In genomic region chr1:86523776-86524618, GRCm38 (mm10) we compare ENCODE assay signal across 8 mouse cellular contexts. TPM values are rescaled to one million over a fixed set of nuclear protein-coding genes. Genes with fewer than 3 reads are reported as not detected.
A peak's percentile ranks its signal among the peaks of the same experiment; 100 is the strongest.
DNase-seq lines count a peak whose midpoint lies in the region; ATAC-seq and TF ChIP-seq lines count a peak whose summit lies in the region.

No protein-coding gene starts in this region.

- no peak for ATAC-seq in kidney, postnatal 0 days (replicated peaks; ENCODE audit: low FRiP score, low read depth)
- ATAC-seq in hindbrain, embryonic 15.5 days (ENCODE audit: low FRiP score, low read depth) = no peak
- no peak for ATAC-seq in midbrain, embryonic 16.5 days

- H3K36me3 ChIP-seq in kidney, postnatal 0 days (ENCODE audit: insufficient read depth, low read length) = no peaks in the 10 kb centered on the region; the same call in 1 of the 2 replicates
- H3K36me3 ChIP-seq in hindbrain, embryonic 15.5 days = no peaks in the 10 kb centered on the region
- H3K36me3 ChIP-seq in midbrain, embryonic 16.5 days (ENCODE audit: control insufficient read depth, insufficient read depth, low read length) = no peaks in the 10 kb centered on the region

- H3K9me3 ChIP-seq in kidney, postnatal 0 days (replicated peaks; ENCODE audit: low read length) = no peaks in the 10 kb centered on the region
- no peaks in the 10 kb centered on the region for H3K9me3 ChIP-seq in hindbrain, embryonic 15.5 days
- H3K9me3 ChIP-seq in midbrain, embryonic 16.5 days (replicated peaks; ENCODE audit: control insufficient read depth, low read length, poor library complexity, severe bottlenecking) = no peaks in the 10 kb centered on the region

- H3K9ac ChIP-seq in kidney, postnatal 0 days (ENCODE audit: low read depth, low read length) = peak overlapping the region; percentile 67; the same call in 1 of the 2 replicates
- peak overlapping the region; percentile 58 for H3K9ac ChIP-seq in hindbrain, embryonic 15.5 days
- peak overlapping the region; percentile 82 for H3K9ac ChIP-seq in midbrain, embryonic 16.5 days (ENCODE audit: low read depth, low read length)

- 0 out of 2 replicates have a peak overlapping the region, but pooled peaks have one; percentile 100 for H3K27ac ChIP-seq in kidney, postnatal 0 days
- peak overlapping the region; percentile 100 for H3K27ac ChIP-seq in hindbrain, embryonic 15.5 days (replicated peaks)
- peak overlapping the region; percentile 100 for H3K27ac ChIP-seq in midbrain, embryonic 16.5 days (ENCODE audit: low read length)

- H3K27me3 ChIP-seq in kidney, postnatal 0 days (ENCODE audit: insufficient read depth, low read length) = no peaks in the 10 kb centered on the region
- no peaks in the 10 kb centered on the region for H3K27me3 ChIP-seq in hindbrain, embryonic 15.5 days
- no peaks in the 10 kb centered on the region for H3K27me3 ChIP-seq in midbrain, embryonic 16.5 days (ENCODE audit: control insufficient read depth, insufficient read depth, low read depth, low read length)

- H3K4me3 ChIP-seq in kidney, postnatal 0 days (replicated peaks; ENCODE audit: low read depth, low read length) = no peak overlapping the region
- peak overlapping the region; percentile 84 for H3K4me3 ChIP-seq in hindbrain, embryonic 15.5 days
- H3K4me3 ChIP-seq in midbrain, embryonic 16.5 days (ENCODE audit: low read depth, low read length) = peak overlapping the region; percentile 99; the same call in 1 of the 2 replicates

- H3K4me1 ChIP-seq in kidney, postnatal 0 days (replicated peaks; ENCODE audit: insufficient read depth, low read length) = peaks cover 7% of the 10 kb centered on the region
- peaks cover 25% of the 10 kb centered on the region for H3K4me1 ChIP-seq in hindbrain, embryonic 15.5 days (replicated peaks)
- peaks cover 10% of the 10 kb centered on the region for H3K4me1 ChIP-seq in midbrain, embryonic 16.5 days (ENCODE audit: control insufficient read depth, insufficient read depth, low read length)

- 86% methylated on average over 8 of the region's 8 CpGs for WGBS in kidney, postnatal 0 days
- WGBS in hindbrain, embryonic 15.5 days = 88% methylated on average over 8 of the region's 8 CpGs
- 87% methylated on average over 8 of the region's 8 CpGs for WGBS in midbrain, embryonic 16.5 days

- DNase-seq in kidney, postnatal 0 days (ENCODE audit: low spot score) = no peak
- no peak for DNase-seq in kidney, adult 11 months
- peak; percentile 13 to 23 for DNase-seq in cerebellum, postnatal 10 days
- DNase-seq in gastrocnemius, postnatal 4 days (ENCODE audit: low spot score in 2 of 2) = no peak
- no peak for DNase-seq in gastrocnemius, adult 8-10 months (ENCODE audit: low spot score in 2 of 2)
- no peak for DNase-seq in kidney, adult 18-20 months

- no peak for TF ChIP-seq CTCF in kidney, postnatal 0 days (IDR thresholded peaks at IDR 0.05; ENCODE audit: low read depth)

- H3K4me2 ChIP-seq in kidney, postnatal 0 days (ENCODE audit: low read length) = peak overlapping the region; percentile 83
- H3K4me2 ChIP-seq in hindbrain, embryonic 15.5 days = peak overlapping the region; percentile 94
- H3K4me2 ChIP-seq in midbrain, embryonic 16.5 days (ENCODE audit: low read length) = peak overlapping the region; percentile 96

RNA-seq across cellular contexts. Expression of gene Ptma, which starts 2.5 kb away (rescaled TPM):
- 2,429 and 2,697 TPM in 2 replicates for polyA plus RNA-seq in kidney, postnatal 0 days (2015; fragmentation: Nextera tagmentation; extraction: Ambion mirVana)
- polyA plus RNA-seq in hindbrain, embryonic 15.5 days (2015; fragmentation: Nextera tagmentation; extraction: Ambion mirVana) = 1,392 and 1,427 TPM in 2 replicates
- polyA plus RNA-seq in midbrain, embryonic 16.5 days (2015; fragmentation: Nextera tagmentation; extraction: Ambion mirVana) = 1,375 and 1,671 TPM in 2 replicates
- 100 to 1,000 TPM; 655 to 661 TPM for total RNA-seq in gastrocnemius, postnatal 4 days (2021)
- total RNA-seq in gastrocnemius, adult 8-10 months (2022) = 10 to 100 TPM; 50.9 to 76.9 (median 67.7) TPM

RNA-seq across cellular contexts. Expression of gene Pde6d, which starts 58.4 kb away (rescaled TPM):
- polyA plus RNA-seq in kidney, postnatal 0 days (2015; fragmentation: Nextera tagmentation; extraction: Ambion mirVana) = 63.2 and 63.7 TPM in 2 replicates
- polyA plus RNA-seq in hindbrain, embryonic 15.5 days (2015; fragmentation: Nextera tagmentation; extraction: Ambion mirVana) = 115 and 122 TPM in 2 replicates
- 105 and 109 TPM in 2 replicates for polyA plus RNA-seq in midbrain, embryonic 16.5 days (2015; fragmentation: Nextera tagmentation; extraction: Ambion mirVana)
- 10 to 100 TPM; 52.1 to 53.6 TPM for total RNA-seq in gastrocnemius, postnatal 4 days (2021)
- 10 to 100 TPM; 24.5 to 33.4 (median 26.8) TPM for total RNA-seq in gastrocnemius, adult 8-10 months (2022)

RNA-seq across cellular contexts. Expression of gene Cops7b, which starts 58.7 kb away (rescaled TPM):
- 27.9 and 28.6 TPM in 2 replicates for polyA plus RNA-seq in kidney, postnatal 0 days (2015; fragmentation: Nextera tagmentation; extraction: Ambion mirVana)
- polyA plus RNA-seq in hindbrain, embryonic 15.5 days (2015; fragmentation: Nextera tagmentation; extraction: Ambion mirVana) = 56.5 and 63.9 TPM in 2 replicates
- 63.0 and 64.9 TPM in 2 replicates for polyA plus RNA-seq in midbrain, embryonic 16.5 days (2015; fragmentation: Nextera tagmentation; extraction: Ambion mirVana)
- 10 to 100 TPM; 15.7 to 16.8 TPM for total RNA-seq in gastrocnemius, postnatal 4 days (2021)
- total RNA-seq in gastrocnemius, adult 8-10 months (2022) = 10 to 100 TPM in 3 of 4 experiments, 1 to 10 TPM in 1; 9.6 to 10.5 (median 10.3) TPM

Comparison
In these comparisons a context has a peak if more than half of its experiments do, and no peak if none do; other contexts are left out.
1. DNase-seq: peak in cerebellum, postnatal 10 days (2 of 2); none in kidney, postnatal 0 days (single experiment), kidney, adult 11 months (single experiment), gastrocnemius, postnatal 4 days (0 of 2), gastrocnemius, adult 8-10 months (0 of 2) and kidney, adult 18-20 months (single experiment).
2. Peak in every context shown above with its lines, with median percentiles within 50 percentile points of each other: H3K27ac ChIP-seq, H3K4me2 ChIP-seq and H3K9ac ChIP-seq.